In the genomic region with DNA sequence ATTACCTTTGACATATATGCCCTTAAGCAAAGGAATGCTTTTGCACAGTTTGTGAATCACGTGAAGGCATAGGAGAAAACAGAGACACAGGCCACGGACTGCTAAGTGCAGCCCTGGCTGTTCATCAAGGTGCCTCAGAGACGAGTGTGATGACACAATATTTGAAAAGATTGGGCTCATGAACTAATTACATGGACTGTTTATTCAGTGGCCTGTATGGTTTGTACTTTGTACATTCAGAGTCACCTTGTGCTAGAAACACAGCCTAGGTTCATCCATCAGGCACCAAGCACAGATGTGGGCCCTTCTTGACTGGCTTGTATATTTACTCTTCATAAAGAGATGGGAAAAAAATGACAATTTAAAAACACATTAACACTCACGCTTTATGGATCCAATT, we compare ENCODE assay signal across 30 mouse cellular contexts. TPM values are rescaled to one million over a fixed set of nuclear protein-coding genes. Genes with fewer than 3 reads are reported as not detected.
"Had no signal": no experiment of that assay in that cellular context is flagged by ENCODE, and none has a peak within 500 bp of the region (broad histone marks: within the 10 kb centered on the region; RNA-seq: fewer than 3 reads in every experiment).

No protein-coding gene starts in this region.

- H3K27me3 ChIP-seq: embryonic facial prominence, embryonic 12.5 days; embryonic facial prominence, embryonic 13.5 days; embryonic facial prominence, embryonic 15.5 days; forebrain, embryonic 12.5 days; forebrain, embryonic 13.5 days; forebrain, embryonic 15.5 days had no signal

- H3K27ac ChIP-seq: embryonic facial prominence, embryonic 10.5 days; embryonic facial prominence, embryonic 12.5 days; embryonic facial prominence, embryonic 13.5 days; embryonic facial prominence, embryonic 15.5 days; forebrain, embryonic 10.5 days; forebrain, embryonic 12.5 days; forebrain, embryonic 13.5 days; forebrain, embryonic 15.5 days; gastrocnemius, adult 2 months; heart, adult 2 months had no signal

- H3K36me3 ChIP-seq: embryonic facial prominence, embryonic 10.5 days; embryonic facial prominence, embryonic 12.5 days; embryonic facial prominence, embryonic 13.5 days; embryonic facial prominence, embryonic 15.5 days; forebrain, embryonic 10.5 days; forebrain, embryonic 12.5 days; forebrain, embryonic 15.5 days had no signal

- H3K9me3 ChIP-seq: embryonic facial prominence, embryonic 10.5 days; embryonic facial prominence, embryonic 12.5 days; embryonic facial prominence, embryonic 13.5 days; embryonic facial prominence, embryonic 15.5 days; forebrain, embryonic 10.5 days; forebrain, embryonic 12.5 days; forebrain, embryonic 13.5 days; forebrain, embryonic 15.5 days had no signal

- H3K4me3 ChIP-seq: embryonic facial prominence, embryonic 10.5 days; embryonic facial prominence, embryonic 12.5 days; embryonic facial prominence, embryonic 13.5 days; embryonic facial prominence, embryonic 15.5 days; erythroblast, embryonic 14.5 days; forebrain, embryonic 10.5 days; forebrain, embryonic 12.5 days; forebrain, embryonic 13.5 days; forebrain, embryonic 15.5 days; gastrocnemius, adult 2 months; heart, adult 2 months had no signal

- H3K4me2 ChIP-seq: embryonic facial prominence, embryonic 12.5 days; embryonic facial prominence, embryonic 13.5 days; embryonic facial prominence, embryonic 15.5 days; forebrain, embryonic 12.5 days; forebrain, embryonic 13.5 days; forebrain, embryonic 15.5 days had no signal

- H3K9ac ChIP-seq: embryonic facial prominence, embryonic 12.5 days; embryonic facial prominence, embryonic 13.5 days; embryonic facial prominence, embryonic 15.5 days; forebrain, embryonic 12.5 days; forebrain, embryonic 13.5 days; forebrain, embryonic 15.5 days had no signal

- H3K4me1 ChIP-seq: forebrain, embryonic 10.5 days; forebrain, embryonic 12.5 days; forebrain, embryonic 13.5 days; forebrain, embryonic 15.5 days had no signal

- ATAC-seq: forebrain, embryonic 13.5 days; forebrain, embryonic 14.5 days; forebrain, embryonic 15.5 days had no signal

- DNase-seq: cerebellum, adult 18-20 months; cerebellum, adult 2 months; cerebellum, adult 8-10 months; cerebellum, adult 9-10 months; cerebellum, adult 9-11 months; cerebellum, postnatal 10 days; cerebellum, postnatal 14 days; cerebellum, postnatal 25 days; cerebellum, postnatal 36 days; embryo, embryonic 11 days; gastrocnemius, adult 2 months; gastrocnemius, postnatal 10 days; gastrocnemius, postnatal 14 days; gastrocnemius, postnatal 25 days; gastrocnemius, postnatal 36 days; heart, adult 11 months; heart, adult 18-20 months; heart, adult 2 months had no signal

RNA-seq across cellular contexts. Expression of a gene that starts 9.5 kb away (rescaled TPM):
- total RNA-seq: common myeloid progenitor, adult 5-6 weeks; granulocyte monocyte progenitor cell, adult 5-6 weeks had no signal
